Mouse (Mus musculus): ENCODE data around the gene Sec63. TPM values are rescaled to one million over a fixed set of nuclear protein-coding genes. Genes with fewer than 3 reads are reported as not detected.

Sec63 gene
- polyA plus RNA-seq, 1 experiment, result 2.9 TPM

DNA sequence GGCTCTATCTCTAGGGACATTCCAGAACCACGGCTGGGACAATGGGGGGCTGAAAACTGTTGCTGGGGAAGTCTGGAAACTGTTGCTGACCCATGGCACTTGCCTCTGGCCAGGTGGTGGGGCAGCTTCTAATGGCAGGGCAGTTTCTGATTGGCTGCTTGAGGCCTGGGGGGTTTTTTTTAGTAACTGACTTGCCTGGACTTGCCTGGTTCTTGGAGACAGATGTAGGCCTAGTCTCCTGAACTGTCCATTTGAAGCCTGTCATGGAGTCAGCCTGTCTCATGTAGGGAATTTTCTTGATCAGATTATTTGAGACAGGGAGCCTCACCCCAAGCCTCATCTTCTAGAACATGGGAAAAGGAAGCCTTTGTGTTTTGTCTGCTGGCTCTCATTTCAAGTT lies 84.2 kb downstream of the Sec63 start:
- TF ChIP-seq GATA1 (IDR thresholded peaks at IDR 0.05; ENCODE audit: low read length), result no peak

DNA sequence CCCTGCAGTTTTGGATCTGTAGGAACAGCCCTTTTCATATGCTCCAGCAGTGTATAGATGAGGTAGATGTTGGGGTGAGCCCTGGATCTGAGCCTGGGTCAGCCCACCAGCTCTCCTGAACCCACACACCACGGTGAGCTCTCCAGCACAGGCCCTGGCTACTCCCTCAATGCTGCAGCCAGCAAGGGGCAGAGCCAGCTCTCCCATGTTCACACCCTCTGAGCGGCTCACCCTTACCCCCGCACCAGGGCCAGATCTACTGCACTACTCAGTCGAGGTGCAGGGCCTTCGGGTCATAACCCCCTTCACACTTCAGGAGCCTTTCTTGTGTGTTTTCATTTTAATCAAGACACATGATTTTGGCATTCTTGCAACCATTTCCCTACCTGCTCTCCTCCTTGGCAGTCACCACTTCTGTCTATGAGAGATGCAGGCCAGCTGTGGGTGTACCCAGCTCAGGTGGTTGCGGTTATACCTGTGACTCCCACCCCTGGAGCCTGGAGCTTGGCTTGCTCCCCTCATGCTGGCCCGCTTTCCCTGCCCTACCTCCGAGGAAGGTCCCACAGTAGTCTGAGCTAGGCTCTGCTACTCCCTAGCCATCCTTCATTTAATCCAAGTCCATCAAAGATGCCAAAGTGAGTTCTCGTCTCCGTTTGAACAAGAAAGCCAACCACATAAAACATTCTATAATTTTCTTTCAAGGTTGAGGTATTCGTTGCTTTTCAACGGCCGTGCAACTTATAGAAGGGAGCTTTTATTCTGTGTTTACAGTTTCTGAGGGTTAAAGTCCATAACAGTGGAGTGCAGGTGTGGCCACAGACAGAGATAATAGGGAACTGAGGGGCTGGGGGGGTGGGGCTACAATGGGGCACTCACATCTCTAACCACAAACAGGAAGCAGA lies 87.1 kb downstream of the Sec63 start:
- TF ChIP-seq GATA1 (IDR thresholded peaks at IDR 0.05; ENCODE audit: low read length), result no peak

DNA sequence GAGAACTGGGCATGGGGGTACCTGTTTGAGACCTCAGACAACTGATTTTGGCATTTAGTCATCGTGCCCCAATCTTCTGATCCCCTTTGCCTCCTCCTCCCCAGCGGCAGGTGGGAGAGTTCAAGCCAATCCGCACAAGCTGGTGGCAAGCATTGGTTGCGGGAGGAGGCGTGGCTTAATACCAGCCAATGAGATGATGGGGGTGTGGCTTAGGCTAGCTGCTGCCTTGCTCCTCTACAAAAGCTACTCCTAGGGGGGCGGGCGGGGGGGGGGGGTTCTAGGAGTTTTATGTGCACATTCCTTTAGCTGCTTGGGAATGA lies 87.7 kb downstream of the Sec63 start:
- TF ChIP-seq GATA1 (IDR thresholded peaks at IDR 0.05; ENCODE audit: low read length), result no peak

DNA sequence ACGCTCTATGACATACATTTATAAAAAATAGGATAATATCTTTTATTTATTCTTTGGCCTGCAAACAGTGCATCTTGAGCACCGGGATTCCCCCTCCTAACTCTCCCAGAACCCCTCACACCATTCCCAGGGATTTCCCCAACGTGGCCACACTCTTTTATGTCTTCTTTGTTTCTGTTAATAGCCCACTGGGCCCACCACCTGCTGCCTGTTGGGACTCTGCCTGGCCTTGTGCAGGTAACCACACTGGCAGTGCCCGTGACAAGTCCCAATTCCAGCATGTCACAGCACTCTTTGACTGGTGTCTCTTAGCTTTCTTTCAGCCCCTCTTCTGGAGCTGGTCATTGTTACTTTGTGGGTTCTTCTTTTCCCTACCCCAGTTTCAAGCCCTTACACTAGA lies 93.5 kb downstream of the Sec63 start:
- no peak for TF ChIP-seq GATA1 (IDR thresholded peaks at IDR 0.05; ENCODE audit: low read length)

- no peak for TF ChIP-seq GATA1 (IDR thresholded peaks at IDR 0.05; ENCODE audit: low read length)
These were observed 94.0 kb downstream of the Sec63 start for GRCm38 (mm10) chr10:42855250-42855649.

GRCm38 (mm10) chr10:42856574-42856973 lies 95.3 kb downstream of the Sec63 start:
- no peak for TF ChIP-seq GATA1 (IDR thresholded peaks at IDR 0.05; ENCODE audit: low read length)

GRCm38 (mm10) chr10:42857021-42857420 lies 95.7 kb downstream of the Sec63 start:
- no peak for TF ChIP-seq GATA1 (IDR thresholded peaks at IDR 0.05; ENCODE audit: low read length)

DNA sequence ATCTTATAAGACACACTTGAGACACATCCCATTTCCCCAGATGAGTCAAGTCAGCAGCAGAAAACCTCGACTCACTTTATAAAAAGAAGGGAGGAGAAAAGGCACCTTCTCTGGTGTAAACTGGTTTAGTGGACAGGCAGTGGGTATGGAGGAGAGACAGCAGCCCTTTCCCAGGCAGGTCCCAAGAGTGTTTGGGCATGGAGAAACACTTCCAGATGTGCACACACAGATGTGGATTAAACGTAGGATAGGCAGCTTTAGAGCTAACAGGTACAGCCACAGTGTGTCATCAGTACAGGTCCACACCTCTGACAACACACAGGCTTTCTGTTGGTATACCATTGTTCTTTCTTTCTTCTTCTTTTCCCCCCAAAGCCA lies 98.5 kb downstream of the Sec63 start:
- no peak for TF ChIP-seq GATA1 (IDR thresholded peaks at IDR 0.05; ENCODE audit: low read length)

DNA sequence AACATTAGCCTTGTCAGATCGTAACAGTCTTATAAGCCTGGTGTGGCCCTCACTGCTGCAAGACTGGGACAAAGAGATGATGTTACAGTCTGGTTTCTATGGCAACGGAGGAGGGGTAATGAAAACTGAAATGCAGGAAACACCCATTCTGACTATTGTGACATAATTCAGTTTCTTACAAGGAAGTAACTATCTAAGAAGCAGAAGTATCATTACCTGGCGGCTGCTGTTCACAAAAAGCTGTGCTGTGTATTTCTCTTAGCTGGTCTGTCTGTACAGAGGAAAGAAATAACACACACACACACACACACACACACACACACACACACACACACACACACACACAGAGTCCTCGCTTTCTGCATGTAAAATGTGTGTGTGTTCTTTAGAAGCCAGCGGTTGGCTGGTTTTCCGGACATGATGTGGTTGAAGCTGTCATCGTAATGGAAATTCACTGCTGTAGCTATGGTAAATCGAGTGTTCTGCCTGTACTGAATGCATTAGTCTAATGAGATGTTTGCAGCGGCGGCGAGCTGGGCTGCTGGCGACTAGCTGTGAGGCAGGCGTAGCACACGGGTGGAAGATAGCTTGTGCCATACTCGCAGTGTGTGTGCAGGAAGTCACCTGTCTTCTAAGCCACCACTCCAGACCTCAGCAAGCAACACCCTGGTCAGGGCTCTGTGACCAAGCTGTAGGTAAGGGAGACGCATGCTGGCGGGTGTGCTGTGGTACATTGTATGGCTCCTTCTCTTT lies 99.0 kb downstream of the Sec63 start, which contains the start of gene Scml4:
Gene Scml4 (plus strand): TSS at position 212 of the 753 bp plus-strand sequence.
- no peak for TF ChIP-seq GATA1 (IDR thresholded peaks at IDR 0.05; ENCODE audit: low read length)

- TF ChIP-seq GATA1 (IDR thresholded peaks at IDR 0.05; ENCODE audit: low read length), result no peak
These were observed 100.2 kb downstream of the Sec63 start for GRCm38 (mm10) chr10:42861446-42861845.

DNA sequence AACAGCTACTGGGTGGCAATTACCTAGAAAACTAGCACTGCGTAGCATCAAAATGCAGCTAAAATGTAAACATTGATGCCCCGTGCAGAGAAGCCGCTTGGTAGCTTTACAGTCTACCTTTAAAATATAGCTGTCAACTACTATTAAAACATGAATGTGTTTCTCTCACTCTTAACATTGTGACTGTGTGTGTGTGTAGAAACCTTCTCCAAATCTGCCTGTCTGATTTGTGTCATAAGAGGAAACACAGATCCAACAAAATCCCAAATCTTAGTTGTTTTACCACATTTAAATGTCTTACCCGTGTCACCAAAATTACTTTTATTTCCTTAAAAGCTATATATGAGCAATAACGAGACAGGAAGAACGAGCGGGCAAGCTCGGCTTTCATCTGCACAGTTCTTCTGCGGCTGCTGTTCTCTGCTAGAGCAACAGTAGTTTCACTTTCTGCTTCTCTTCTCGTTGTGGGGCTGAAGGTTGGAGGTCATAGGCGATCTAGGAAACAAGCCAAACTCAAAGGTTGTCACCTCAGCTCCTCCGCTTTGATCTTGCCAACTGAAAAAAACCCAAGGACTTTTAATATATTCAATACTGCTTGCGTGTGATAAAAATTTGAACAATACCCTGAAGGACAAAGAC lies 100.9 kb downstream of the Sec63 start:
- TF ChIP-seq GATA1 (IDR thresholded peaks at IDR 0.05; ENCODE audit: low read length), result no peak

DNA sequence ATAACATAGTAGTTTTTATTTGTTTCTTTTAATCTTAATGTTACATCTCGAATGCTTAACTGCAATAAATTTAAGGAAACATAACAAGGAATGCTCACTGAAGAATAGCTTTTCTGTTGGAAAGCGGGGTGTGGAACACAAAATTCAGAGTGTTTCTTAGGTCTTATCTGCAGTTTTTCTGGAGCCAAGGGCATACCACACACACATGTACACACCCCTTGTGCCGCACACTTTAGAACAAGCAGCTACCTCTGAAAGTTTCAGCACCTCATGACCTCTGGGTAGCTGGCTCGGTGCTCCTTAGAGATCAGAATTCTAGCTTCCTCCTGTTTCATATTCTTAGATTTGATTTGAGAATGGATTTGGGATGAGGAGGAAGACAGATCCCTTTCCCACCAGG lies 101.5 kb downstream of the Sec63 start:
- no peak for TF ChIP-seq GATA1 (IDR thresholded peaks at IDR 0.05; ENCODE audit: low read length)

- no peak for TF ChIP-seq GATA1 (IDR thresholded peaks at IDR 0.05; ENCODE audit: low read length)
These were observed 102.5 kb downstream of the Sec63 start for GRCm38 (mm10) chr10:42863621-42864391.

- TF ChIP-seq GATA1 (IDR thresholded peaks at IDR 0.05; ENCODE audit: low read length), result no peak
These were observed 103.4 kb downstream of the Sec63 start for GRCm38 (mm10) chr10:42864696-42865095.

DNA sequence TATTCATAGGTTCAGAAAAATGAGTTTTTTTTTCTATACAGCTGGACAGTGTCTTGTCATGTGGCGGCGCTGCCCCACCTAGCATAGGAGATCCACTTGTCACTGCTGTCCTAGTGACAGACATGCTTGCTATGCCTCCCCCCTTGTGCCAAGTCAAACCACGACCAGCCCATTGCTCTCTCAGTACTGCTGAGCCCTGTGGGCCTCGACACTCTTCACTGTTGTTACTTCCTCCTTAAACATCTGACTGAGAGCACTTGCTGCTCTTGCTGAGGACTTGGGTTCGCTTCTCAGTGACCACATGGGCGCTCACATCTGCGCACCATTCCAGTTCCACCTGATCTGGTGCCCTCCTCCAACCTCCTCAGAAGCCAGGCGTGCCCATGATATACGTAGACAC lies 107.1 kb downstream of the Sec63 start:
- TF ChIP-seq GATA1 (IDR thresholded peaks at IDR 0.05; ENCODE audit: low read length), result no peak
